Mouse (Mus musculus) gastrocnemius, postnatal 25 days (tissue): ENCODE measurements around the gene Appl2. TPM values are rescaled to one million over a fixed set of nuclear protein-coding genes. Genes with fewer than 3 reads are reported as not detected.

ENCODE experiments used
- DNase-seq: peaks from one replicate; pipeline ENCODE4 v3.0.0; 2022
- total RNA-seq, 2 experiments: library from RNA; stranded (reverse); gene quantifications; 1 replicate in 1 of 2; 2 replicates in 1 of 2; pipeline ENCODE4 v1.2.3; 2021

The Appl2 gene
- total RNA-seq, 2 experiments from 2014 or later = 15.4 to 16.0 TPM

DNA sequence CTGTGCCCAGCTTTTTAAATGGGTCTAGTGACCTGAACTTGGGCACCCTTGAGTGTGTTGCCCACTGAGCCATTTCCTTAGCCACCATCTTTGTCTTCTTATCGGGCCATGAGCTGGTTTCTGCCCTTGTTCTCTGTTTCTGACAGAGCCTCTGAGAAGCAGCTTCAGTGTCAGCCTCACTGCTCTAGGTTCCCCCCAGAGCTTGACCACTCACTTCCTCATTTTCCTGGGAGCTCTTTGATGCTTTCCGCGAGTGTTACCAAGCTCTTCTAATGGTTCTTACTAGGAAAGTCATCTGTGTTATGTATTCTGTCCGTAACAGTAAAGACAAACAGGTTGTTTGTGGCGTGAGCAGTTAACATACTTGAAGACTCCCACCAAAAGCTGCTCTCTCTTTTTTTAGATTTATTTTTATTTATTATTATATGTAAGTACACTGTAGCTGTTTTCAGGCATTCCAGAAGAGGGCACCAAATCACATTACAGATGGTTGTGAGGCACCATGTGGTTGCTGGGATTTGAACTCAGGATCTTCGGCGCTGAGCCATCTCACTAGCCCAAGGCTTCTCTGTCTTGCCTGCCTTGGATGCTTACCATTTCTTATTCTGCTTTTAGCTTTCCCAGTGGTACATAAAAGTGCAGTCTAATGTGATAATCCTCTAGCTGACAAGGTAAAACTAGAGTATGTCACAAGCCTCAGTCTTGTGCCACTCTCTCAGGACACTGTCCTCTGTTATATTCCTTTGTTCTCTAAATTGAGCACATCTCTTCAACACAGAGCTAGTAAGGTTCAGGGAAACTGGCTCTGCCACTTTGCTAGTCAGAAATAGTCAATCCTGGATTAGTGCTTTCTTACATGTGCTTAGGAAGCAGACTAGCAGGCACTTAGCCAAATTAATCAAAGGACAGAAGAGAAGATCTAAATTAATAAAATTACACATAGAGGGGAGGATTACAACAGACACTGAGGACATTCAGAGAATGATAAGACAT is 82.8 kb downstream of the Appl2 start:
- DNase-seq = no peak

DNA sequence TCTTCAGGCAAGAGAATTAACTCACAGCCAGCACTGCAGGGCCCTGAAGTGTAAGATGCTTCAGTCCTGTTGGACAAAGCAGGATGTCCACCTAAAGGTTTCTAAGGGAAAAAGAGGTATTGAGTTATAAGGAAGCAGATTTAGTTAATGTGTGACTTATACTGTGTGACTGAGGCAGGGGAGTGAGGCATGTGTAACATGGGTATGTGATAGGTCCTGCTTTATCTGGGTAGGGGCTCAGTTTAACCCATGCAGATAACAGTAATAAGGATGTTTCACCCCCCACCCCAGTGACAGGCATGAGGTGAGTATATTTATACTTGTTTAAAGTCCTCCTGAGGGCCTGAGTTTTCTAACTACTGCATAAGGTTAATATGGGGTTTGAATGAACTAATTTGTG is 85.5 kb downstream of the Appl2 start:
- DNase-seq = no peak

Other genes with a start within 250 kb of the Appl2 start
- gene Aldh1l2, start 114.6 kb downstream of the Appl2 start, total RNA-seq = 1 to 10 TPM; 4.0 to 8.6 TPM
- gene Washc4, start 105.0 kb downstream of the Appl2 start, total RNA-seq = 10 to 100 TPM in 1 of 2 experiments, 1 to 10 TPM in 1; 8.4 to 11.2 TPM
- under 1 TPM; 0.79 to 0.80 TPM for gene 1500009L16Rik, start 74.1 kb upstream of the Appl2 start, total RNA-seq